In genomic region chr7:98968082-98968674, GRCm38 (mm10) we compare ENCODE assay signal across 8 mouse cellular contexts.
DNase-seq lines count a peak whose midpoint lies in the region; ATAC-seq and TF ChIP-seq lines count a peak whose summit lies in the region.

No protein-coding gene starts in this region.

- no peaks in the 10 kb centered on the region for H3K27me3 ChIP-seq in neural tube, embryonic 12.5 days (replicated peaks)
- no peaks in the 10 kb centered on the region for H3K27me3 ChIP-seq in hindbrain, postnatal 0 days (ENCODE audit: insufficient read depth, low read length)
- no peaks in the 10 kb centered on the region for H3K27me3 ChIP-seq in stomach, embryonic 16.5 days (ENCODE audit: control insufficient read depth, insufficient read depth, low read length)

- no peak overlapping the region for H3K27ac ChIP-seq in neural tube, embryonic 12.5 days
- 0 out of 2 replicates have a peak overlapping the region, but pooled peaks have one; percentile 43 for H3K27ac ChIP-seq in hindbrain, postnatal 0 days
- H3K27ac ChIP-seq in stomach, embryonic 16.5 days (ENCODE audit: low read length), result peak overlapping the region; percentile 67; the same call in 1 of the 2 replicates

- ATAC-seq in frontal cortex, adult (ENCODE audit: low TSS enrichment), result peak; percentile 83
- ATAC-seq in neural tube, embryonic 12.5 days (ENCODE audit: low FRiP score, low read depth), result no peak
- 0 out of 2 replicates have a peak, but pooled peaks have one; percentile 56 for ATAC-seq in hindbrain, postnatal 0 days
- no peak for ATAC-seq in stomach, embryonic 16.5 days (ENCODE audit: insufficient read depth, low FRiP score)

- no peak for TF ChIP-seq CTCF in hindbrain, postnatal 0 days (IDR thresholded peaks at IDR 0.05; ENCODE audit: low read depth)

- no peaks in the 10 kb centered on the region for H3K36me3 ChIP-seq in neural tube, embryonic 12.5 days
- no peaks in the 10 kb centered on the region for H3K36me3 ChIP-seq in hindbrain, postnatal 0 days (ENCODE audit: insufficient read depth, low read length)
- H3K36me3 ChIP-seq in stomach, embryonic 16.5 days (ENCODE audit: control insufficient read depth, insufficient read depth, low read length), result no peaks in the 10 kb centered on the region

- 19% methylated on average over 16 of the region's 16 CpGs for WGBS in neural tube, embryonic 12.5 days
- WGBS in hindbrain, postnatal 0 days, result 14% methylated on average over 16 of the region's 16 CpGs
- WGBS in stomach, embryonic 16.5 days, result 24% methylated on average over 16 of the region's 16 CpGs

- peak overlapping the region; percentile 41 for H3K4me2 ChIP-seq in neural tube, embryonic 12.5 days (replicated peaks)
- H3K4me2 ChIP-seq in hindbrain, postnatal 0 days (ENCODE audit: low read depth, low read length), result peak overlapping the region; percentile 42; the same call in 1 of the 2 replicates
- H3K4me2 ChIP-seq in stomach, embryonic 16.5 days (ENCODE audit: low read depth, low read length), result peak overlapping the region; percentile 23; the same call in 1 of the 2 replicates

- no peaks in the 10 kb centered on the region for H3K9me3 ChIP-seq in neural tube, embryonic 12.5 days
- peaks cover 4% of the 10 kb centered on the region; the same call in 1 of the 2 replicates for H3K9me3 ChIP-seq in hindbrain, postnatal 0 days (ENCODE audit: low read length)
- H3K9me3 ChIP-seq in stomach, embryonic 16.5 days (replicated peaks; ENCODE audit: control insufficient read depth, low read length), result 0 out of 2 replicates have a peak, but pooled peaks cover 3% of the 10 kb centered on the region

- H3K9ac ChIP-seq in neural tube, embryonic 12.5 days, result peak overlapping the region; percentile 13; the same call in 1 of the 2 replicates
- no peak overlapping the region for H3K9ac ChIP-seq in hindbrain, postnatal 0 days (replicated peaks; ENCODE audit: low read length)
- H3K9ac ChIP-seq in stomach, embryonic 16.5 days (ENCODE audit: low read length), result 0 out of 2 replicates have a peak overlapping the region, but pooled peaks have one; percentile 17

- no peak overlapping the region for H3K4me3 ChIP-seq in neural tube, embryonic 12.5 days
- H3K4me3 ChIP-seq in hindbrain, postnatal 0 days (ENCODE audit: low read length), result no peak overlapping the region
- H3K4me3 ChIP-seq in stomach, embryonic 16.5 days (replicated peaks; ENCODE audit: low read length), result no peak overlapping the region

- no peak for DNase-seq in frontal cortex, postnatal 10 days (ENCODE audit: low spot score in 2 of 2)
- DNase-seq in neural tube, embryonic 10.5 days (ENCODE audit: extremely low spot score, low spot score), result no peak
- peak; percentile 53 for DNase-seq in hindbrain, postnatal 0 days (ENCODE audit: low spot score)
- no peak for DNase-seq in spleen, postnatal 10 days (ENCODE audit: low spot score in 2 of 2)
- no peak for DNase-seq in urinary bladder, adult 2 months (ENCODE audit: low spot score)

- peaks cover 8% of the 10 kb centered on the region for H3K4me1 ChIP-seq in neural tube, embryonic 12.5 days
- H3K4me1 ChIP-seq in hindbrain, postnatal 0 days (ENCODE audit: insufficient read depth, low read length), result no peaks in the 10 kb centered on the region
- peaks cover 10% of the 10 kb centered on the region; the same call in 1 of the 2 replicates for H3K4me1 ChIP-seq in stomach, embryonic 16.5 days (ENCODE audit: control insufficient read depth, insufficient read depth, low read length)

Comparison
In these comparisons a context has a peak if more than half of its experiments do, and no peak if none do; other contexts are left out.
1. ATAC-seq: peak in frontal cortex, adult (single experiment) and hindbrain, postnatal 0 days (single experiment); none in neural tube, embryonic 12.5 days (single experiment) and stomach, embryonic 16.5 days (single experiment).
2. Peak in every context shown above with its lines, with median percentiles within 50 percentile points of each other: H3K4me2 ChIP-seq.